Mouse (Mus musculus): ENCODE measurements around the gene Jade2. TPM values are rescaled to one million over a fixed set of nuclear protein-coding genes. Genes with fewer than 3 reads are reported as not detected.

Jade2 gene
- polyA plus RNA-seq, 1 experiment from 2014 or later, result 0.59 TPM

GRCm38 (mm10) chr11:51777478-51777877, 80.0 kb downstream of the Jade2 start:
- H3K4me2 ChIP-seq, result no peak overlapping the region
- no peaks in the 10 kb centered on the region for H3K27me3 ChIP-seq (replicated peaks; ENCODE audit: control insufficient read depth, insufficient read depth, low read length)
- 85% methylated on average over 5 of the region's 5 CpGs for WGBS
- no peak overlapping the region for H3K4me3 ChIP-seq (ENCODE audit: low read depth, low read length)
- H3K9ac ChIP-seq (ENCODE audit: low read depth, low read length), result no peak overlapping the region
- ATAC-seq (replicated peaks; ENCODE audit: low FRiP score), result no peak
- no peak overlapping the region for H3K27ac ChIP-seq (ENCODE audit: low read depth, low read length)
- H3K4me1 ChIP-seq (replicated peaks; ENCODE audit: control insufficient read depth, insufficient read depth, low read length), result no peaks in the 10 kb centered on the region; the same call in 1 of the 2 replicates
- no peaks in the 10 kb centered on the region for H3K9me3 ChIP-seq (ENCODE audit: control insufficient read depth, low read length)
- H3K36me3 ChIP-seq (ENCODE audit: control insufficient read depth, insufficient read depth, low read length), result peaks cover 12% of the 10 kb centered on the region
- no peak for DNase-seq (ENCODE audit: low spot score)

GRCm38 (mm10) chr11:51775507-51775906, 81.9 kb downstream of the Jade2 start:
- no peak overlapping the region for H3K27ac ChIP-seq (ENCODE audit: low read depth, low read length)
- ATAC-seq (replicated peaks; ENCODE audit: low FRiP score) (peak; percentile 60; the same call in 1 of the 2 replicates), DNase-seq (ENCODE audit: low spot score) (no peak)
- H3K36me3 ChIP-seq (ENCODE audit: control insufficient read depth, insufficient read depth, low read length), result peaks cover 7% of the 10 kb centered on the region
- no peaks in the 10 kb centered on the region for H3K4me1 ChIP-seq (replicated peaks; ENCODE audit: control insufficient read depth, insufficient read depth, low read length)
- no peaks in the 10 kb centered on the region for H3K9me3 ChIP-seq (ENCODE audit: control insufficient read depth, low read length)
- no peak overlapping the region for H3K4me2 ChIP-seq
- WGBS, result 69% methylated on average over 3 of the region's 3 CpGs
- no peaks in the 10 kb centered on the region for H3K27me3 ChIP-seq (replicated peaks; ENCODE audit: control insufficient read depth, insufficient read depth, low read length)
- H3K4me3 ChIP-seq (ENCODE audit: low read depth, low read length), result no peak overlapping the region
- H3K9ac ChIP-seq (ENCODE audit: low read depth, low read length), result no peak overlapping the region

DNA sequence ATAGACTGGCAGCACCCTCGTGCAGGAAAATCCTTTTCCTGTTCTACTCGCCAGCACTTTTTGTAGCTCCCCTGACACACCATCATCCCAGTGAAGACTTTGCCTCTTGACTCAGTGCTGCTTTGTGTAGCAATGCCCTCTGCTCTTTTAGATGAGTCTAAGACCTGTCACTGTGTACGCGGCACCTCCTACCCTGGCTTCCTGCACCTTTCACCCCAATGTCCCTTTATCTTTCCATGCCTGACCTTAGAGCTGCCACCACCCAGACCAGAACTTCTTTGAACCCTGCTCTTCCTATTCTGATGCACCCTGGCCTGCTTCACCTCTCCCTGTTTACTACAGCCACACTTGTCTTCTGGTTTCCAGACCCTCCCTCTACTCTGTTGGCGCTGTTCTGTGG, 89.2 kb downstream of the Jade2 start:
- Histone ChIP-seq H3K9me3 (ENCODE audit: control insufficient read depth, low read length) (no peaks in the 10 kb centered on the region), H3K27me3 (replicated peaks; ENCODE audit: control insufficient read depth, insufficient read depth, low read length) (no peaks in the 10 kb centered on the region), H3K27ac (ENCODE audit: low read depth, low read length) (peak overlapping the region; percentile 47), H3K4me2 (peak overlapping the region; percentile 24), H3K36me3 (ENCODE audit: control insufficient read depth, insufficient read depth, low read length) (no peaks in the 10 kb centered on the region), H3K4me3 (ENCODE audit: low read depth, low read length) (no peak overlapping the region), H3K4me1 (replicated peaks; ENCODE audit: control insufficient read depth, insufficient read depth, low read length) (peaks cover 17% of the 10 kb centered on the region), H3K9ac (ENCODE audit: low read depth, low read length) (no peak overlapping the region)
- peak; percentile 35; the same call in 1 of the 2 replicates for ATAC-seq (replicated peaks; ENCODE audit: low FRiP score)
- 54% methylated on average over 5 of the region's 5 CpGs for WGBS
- no peak for DNase-seq (ENCODE audit: low spot score)

- no peaks in the 10 kb centered on the region for H3K27me3 ChIP-seq (replicated peaks; ENCODE audit: control insufficient read depth, insufficient read depth, low read length)
- peaks cover 20% of the 10 kb centered on the region for H3K4me1 ChIP-seq (replicated peaks; ENCODE audit: control insufficient read depth, insufficient read depth, low read length)
- no peak overlapping the region for H3K9ac ChIP-seq (ENCODE audit: low read depth, low read length)
- no peak for ATAC-seq (replicated peaks; ENCODE audit: low FRiP score)
- DNase-seq (ENCODE audit: low spot score), result no peak
- WGBS, result 71% methylated on average over 8 of the region's 8 CpGs
- H3K36me3 ChIP-seq (ENCODE audit: control insufficient read depth, insufficient read depth, low read length), result no peaks in the 10 kb centered on the region
- H3K4me3 ChIP-seq (ENCODE audit: low read depth, low read length), result no peak overlapping the region
- peak overlapping the region; percentile 47; the same call in 1 of the 2 replicates for H3K27ac ChIP-seq (ENCODE audit: low read depth, low read length)
- H3K4me2 ChIP-seq, result peak overlapping the region; percentile 18; the same call in 1 of the 2 replicates
- no peaks in the 10 kb centered on the region for H3K9me3 ChIP-seq (ENCODE audit: control insufficient read depth, low read length)
Observed at GRCm38 (mm10) chr11:51767579-51768220, 89.8 kb downstream of the Jade2 start.

GRCm38 (mm10) chr11:51764816-51765215, 92.6 kb downstream of the Jade2 start:
- ATAC-seq (replicated peaks; ENCODE audit: low FRiP score) (no peak), DNase-seq (ENCODE audit: low spot score) (no peak)
- no peak overlapping the region for H3K27ac ChIP-seq (ENCODE audit: low read depth, low read length)
- H3K9ac ChIP-seq (ENCODE audit: low read depth, low read length), result no peak overlapping the region
- WGBS, result 73% methylated on average over 4 of the region's 4 CpGs
- no peaks in the 10 kb centered on the region for H3K27me3 ChIP-seq (replicated peaks; ENCODE audit: control insufficient read depth, insufficient read depth, low read length)
- H3K9me3 ChIP-seq (ENCODE audit: control insufficient read depth, low read length), result no peaks in the 10 kb centered on the region
- H3K36me3 ChIP-seq (ENCODE audit: control insufficient read depth, insufficient read depth, low read length), result no peaks in the 10 kb centered on the region
- peak overlapping the region; percentile 69 for H3K4me2 ChIP-seq
- peaks cover 20% of the 10 kb centered on the region for H3K4me1 ChIP-seq (replicated peaks; ENCODE audit: control insufficient read depth, insufficient read depth, low read length)
- peak overlapping the region; percentile 96; the same call in 1 of the 2 replicates for H3K4me3 ChIP-seq (ENCODE audit: low read depth, low read length)

DNA sequence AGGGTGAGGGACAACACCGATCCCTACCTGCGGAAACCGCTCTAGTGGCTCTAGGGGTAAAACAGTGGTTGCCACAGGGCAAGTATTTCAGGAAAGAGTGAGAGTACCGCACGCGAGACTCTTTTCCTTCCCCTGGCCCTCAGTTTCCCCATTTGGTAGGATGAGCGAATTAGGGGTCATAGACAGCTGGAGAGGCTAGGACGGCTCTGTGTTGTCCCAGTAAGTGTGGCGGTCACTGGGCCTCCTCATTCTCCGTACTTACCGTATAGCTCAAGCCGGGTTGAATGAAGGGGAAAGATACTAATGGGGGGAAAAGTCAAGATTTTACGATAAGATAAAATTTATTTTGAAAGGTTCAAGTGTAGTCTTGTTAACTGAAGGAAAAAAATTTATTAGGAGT, 93.5 kb downstream of the Jade2 start:
- Histone ChIP-seq H3K4me1 (replicated peaks; ENCODE audit: control insufficient read depth, insufficient read depth, low read length) (peaks cover 20% of the 10 kb centered on the region), H3K4me2 (peak overlapping the region; percentile 69), H3K9ac (ENCODE audit: low read depth, low read length) (peak overlapping the region; percentile 85), H3K36me3 (ENCODE audit: control insufficient read depth, insufficient read depth, low read length) (no peaks in the 10 kb centered on the region), H3K4me3 (ENCODE audit: low read depth, low read length) (peak overlapping the region; percentile 96), H3K27ac (ENCODE audit: low read depth, low read length) (peak overlapping the region; percentile 41; the same call in 1 of the 2 replicates), H3K9me3 (ENCODE audit: control insufficient read depth, low read length) (no peaks in the 10 kb centered on the region), H3K27me3 (replicated peaks; ENCODE audit: control insufficient read depth, insufficient read depth, low read length) (no peaks in the 10 kb centered on the region)
- WGBS, result 3% methylated on average over 13 of the region's 13 CpGs
- DNase-seq (ENCODE audit: low spot score) (no peak), ATAC-seq (replicated peaks; ENCODE audit: low FRiP score) (no peak; the same call in 1 of the 2 replicates)

Other genes with a start within 250 kb of the Jade2 start
- gene Nhp2, start 237.9 kb downstream of the Jade2 start, polyA plus RNA-seq (2014; fragmentation: Nextera tagmentation; extraction: Ambion mirVana), result 347 and 349 TPM in 2 replicates
- gene Rmnd5b, start 221.8 kb downstream of the Jade2 start, polyA plus RNA-seq (2014; fragmentation: Nextera tagmentation; extraction: Ambion mirVana), result 47.8 and 52.2 TPM in 2 replicates
- gene N4bp3, start 206.8 kb downstream of the Jade2 start, polyA plus RNA-seq (2014; fragmentation: Nextera tagmentation; extraction: Ambion mirVana), result 7.2 and 7.9 TPM in 2 replicates
- gene D930048N14Rik, start 206.7 kb downstream of the Jade2 start, polyA plus RNA-seq (2014; fragmentation: Nextera tagmentation; extraction: Ambion mirVana), result 1.3 and 1.5 TPM in 2 replicates
- 60.4 and 66.0 TPM in 2 replicates for gene 0610009B22Rik, start 168.8 kb downstream of the Jade2 start, polyA plus RNA-seq (2014; fragmentation: Nextera tagmentation; extraction: Ambion mirVana)
- gene Sec24a, start 94.0 kb downstream of the Jade2 start, polyA plus RNA-seq (2014; fragmentation: Nextera tagmentation; extraction: Ambion mirVana), result 16.8 and 18.1 TPM in 2 replicates
- gene Sar1b, start 94.0 kb downstream of the Jade2 start, polyA plus RNA-seq (2014; fragmentation: Nextera tagmentation; extraction: Ambion mirVana), result 110 and 122 TPM in 2 replicates
- gene Cdkn2aipnl, start 110.0 kb upstream of the Jade2 start, polyA plus RNA-seq (2014; fragmentation: Nextera tagmentation; extraction: Ambion mirVana), result 114 and 125 TPM in 2 replicates
- gene Ube2b, start 143.1 kb upstream of the Jade2 start, polyA plus RNA-seq (2014; fragmentation: Nextera tagmentation; extraction: Ambion mirVana), result 84.9 and 88.5 TPM in 2 replicates
- 3.4 and 3.8 TPM in 2 replicates for gene Cdkl3, start 146.6 kb upstream of the Jade2 start, polyA plus RNA-seq (2014; fragmentation: Nextera tagmentation; extraction: Ambion mirVana)
- 69.4 and 76.3 TPM in 2 replicates for gene Ppp2ca, start 241.0 kb upstream of the Jade2 start, polyA plus RNA-seq (2014; fragmentation: Nextera tagmentation; extraction: Ambion mirVana)